Comparison of ENCODE assay signal across 8 mouse cellular contexts in the genomic region with DNA sequence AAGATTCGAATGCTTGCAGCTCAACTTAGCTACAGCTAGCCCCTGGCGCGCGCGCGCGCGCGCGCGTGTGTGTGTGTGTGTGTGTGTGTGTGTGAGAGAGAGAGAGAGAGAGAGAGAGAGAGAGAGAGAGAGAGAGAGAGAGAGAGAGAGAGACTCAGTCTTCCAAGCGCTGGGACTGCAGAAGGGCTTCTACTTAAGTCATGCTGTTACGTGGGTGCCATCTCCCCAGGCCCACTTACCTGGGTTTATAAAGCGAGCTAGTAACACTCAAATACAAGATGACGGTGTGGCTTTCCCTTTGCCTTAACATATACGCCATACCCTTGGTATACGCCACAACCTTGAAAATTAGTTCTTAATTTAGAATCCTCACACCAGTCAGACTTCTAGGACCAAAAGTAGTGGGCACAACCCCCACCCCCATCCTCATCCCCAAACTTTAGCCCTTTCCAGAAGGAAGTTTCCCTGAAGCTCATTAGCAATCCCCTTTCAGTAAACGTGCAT. TPM values are rescaled to one million over a fixed set of nuclear protein-coding genes. Genes with fewer than 3 reads are reported as not detected.
DNase-seq lines count a peak whose midpoint lies in the region; ATAC-seq and TF ChIP-seq lines count a peak whose summit lies in the region.

No protein-coding gene starts in this region.

- no peaks in the 10 kb centered on the region for H3K9me3 ChIP-seq in embryonic facial prominence, embryonic 11.5 days (replicated peaks; ENCODE audit: control insufficient read depth, low read length)
- H3K9me3 ChIP-seq in intestine, embryonic 14.5 days (ENCODE audit: control insufficient read depth, low read length) = no peaks in the 10 kb centered on the region
- H3K9me3 ChIP-seq in neural tube, embryonic 13.5 days = no peaks in the 10 kb centered on the region

- H3K27ac ChIP-seq in embryonic facial prominence, embryonic 11.5 days (replicated peaks; ENCODE audit: low read depth, low read length) = peak overlapping the region; percentile 86
- H3K27ac ChIP-seq in intestine, embryonic 14.5 days (ENCODE audit: low read depth) = peak overlapping the region; percentile 91
- peak overlapping the region; percentile 95 for H3K27ac ChIP-seq in neural tube, embryonic 13.5 days (replicated peaks)

- ATAC-seq in embryonic facial prominence, embryonic 11.5 days (replicated peaks; ENCODE audit: insufficient number of reproducible peaks, low FRiP score, low TSS enrichment, low read depth) = no peak
- ATAC-seq in intestine, embryonic 14.5 days (replicated peaks; ENCODE audit: low FRiP score, low TSS enrichment, low read depth) = no peak
- peak; percentile 30 for ATAC-seq in neural tube, embryonic 13.5 days (ENCODE audit: low read depth)
- ATAC-seq in granulocyte monocyte progenitor cell, adult 5-6 weeks (replicated peaks; ENCODE audit: poor library complexity, severe bottlenecking) = no peak
- no peak for ATAC-seq in cerebellum, adult (ENCODE audit: insufficient number of reproducible peaks, low FRiP score, low TSS enrichment)

- no peak for TF ChIP-seq CTCF in lung, adult 2 months (IDR thresholded peaks at IDR 0.05; ENCODE audit: insufficient read depth, low read length)

- no peak for TF ChIP-seq POLR2A in lung, adult 2 months (IDR thresholded peaks at IDR 0.05; ENCODE audit: borderline replicate concordance, extremely low read depth, low read depth, low read length)

- H3K4me3 ChIP-seq in lung, adult 2 months (replicated peaks; ENCODE audit: extremely low read depth, low read depth, low read length) = peak overlapping the region; percentile 76
- peak overlapping the region; percentile 42 for H3K4me3 ChIP-seq in embryonic facial prominence, embryonic 11.5 days (ENCODE audit: low read depth, low read length)
- peak overlapping the region; percentile 57 for H3K4me3 ChIP-seq in intestine, embryonic 14.5 days (ENCODE audit: low read depth, low read length)
- peak overlapping the region; percentile 62 for H3K4me3 ChIP-seq in neural tube, embryonic 13.5 days

- no peaks in the 10 kb centered on the region for H3K36me3 ChIP-seq in embryonic facial prominence, embryonic 11.5 days (replicated peaks; ENCODE audit: control insufficient read depth, insufficient read depth, low read depth, low read length)
- H3K36me3 ChIP-seq in intestine, embryonic 14.5 days (ENCODE audit: control insufficient read depth, insufficient read depth, low read length) = no peaks in the 10 kb centered on the region
- no peaks in the 10 kb centered on the region for H3K36me3 ChIP-seq in neural tube, embryonic 13.5 days

- no peak for DNase-seq in lung, adult 2 months
- no peak for DNase-seq in lung, adult 18-20 months
- no peak for DNase-seq in embryonic facial prominence, embryonic 11.5 days (ENCODE audit: low spot score)
- DNase-seq in intestine, embryonic 14.5 days (ENCODE audit: low spot score) = no peak
- DNase-seq in left cerebral cortex, postnatal 10 days (ENCODE audit: extremely low spot score in 1 of 2, low spot score in 2 of 2) = no peak

- peak overlapping the region; percentile 78 for H3K4me2 ChIP-seq in embryonic facial prominence, embryonic 11.5 days (ENCODE audit: low read depth, low read length)
- H3K4me2 ChIP-seq in intestine, embryonic 14.5 days (ENCODE audit: low read length) = peak overlapping the region; percentile 77
- peak overlapping the region; percentile 80 for H3K4me2 ChIP-seq in neural tube, embryonic 13.5 days

- no peaks in the 10 kb centered on the region for H3K27me3 ChIP-seq in embryonic facial prominence, embryonic 11.5 days (ENCODE audit: control insufficient read depth, insufficient read depth, low read length)
- no peaks in the 10 kb centered on the region for H3K27me3 ChIP-seq in intestine, embryonic 14.5 days (replicated peaks; ENCODE audit: control insufficient read depth, insufficient read depth, low read length)
- H3K27me3 ChIP-seq in neural tube, embryonic 13.5 days = no peaks in the 10 kb centered on the region

- peak overlapping the region; percentile 75 for H3K9ac ChIP-seq in embryonic facial prominence, embryonic 11.5 days (replicated peaks; ENCODE audit: low read length)
- peak overlapping the region; percentile 58 for H3K9ac ChIP-seq in intestine, embryonic 14.5 days (ENCODE audit: low read length)
- peak overlapping the region; percentile 80 for H3K9ac ChIP-seq in neural tube, embryonic 13.5 days

- WGBS in lung, adult 2 months = 15% methylated on average over 18 of the region's 18 CpGs
- 11% methylated on average over 18 of the region's 18 CpGs for WGBS in embryonic facial prominence, embryonic 11.5 days
- 9% methylated on average over 18 of the region's 18 CpGs for WGBS in intestine, embryonic 14.5 days
- WGBS in neural tube, embryonic 13.5 days = 11% methylated on average over 18 of the region's 18 CpGs

- intact Hi-C loops in left cerebral cortex, postnatal 10 days (cut with DNase I) = loop anchor here (2.0 kb wide), 1 partner anchor 27 kb away; no protein-coding TSS in a partner anchor

- H3K4me1 ChIP-seq in lung, adult 2 months (ENCODE audit: control insufficient read depth, insufficient read depth, low read length) = no peaks in the 10 kb centered on the region
- H3K4me1 ChIP-seq in embryonic facial prominence, embryonic 11.5 days (ENCODE audit: control insufficient read depth, insufficient read depth, low read length) = no peaks in the 10 kb centered on the region
- peaks cover 10% of the 10 kb centered on the region; the same call in 1 of the 2 replicates for H3K4me1 ChIP-seq in intestine, embryonic 14.5 days (replicated peaks; ENCODE audit: control insufficient read depth, insufficient read depth, low read length)
- H3K4me1 ChIP-seq in neural tube, embryonic 13.5 days (replicated peaks) = peaks cover 25% of the 10 kb centered on the region

RNA-seq across cellular contexts. Expression of gene Scd2, which starts 25.9 kb away (rescaled TPM):
- 289 and 384 TPM in 2 replicates for polyA plus RNA-seq in lung, adult 2 months (2012; rRNA removed)
- polyA plus RNA-seq in embryonic facial prominence, embryonic 11.5 days (2014; fragmentation: Nextera tagmentation; extraction: Ambion mirVana) = 298 and 305 TPM in 2 replicates
- 341 and 386 TPM in 2 replicates for polyA plus RNA-seq in intestine, embryonic 14.5 days (2014; fragmentation: Nextera tagmentation; extraction: Ambion mirVana)
- polyA plus RNA-seq in neural tube, embryonic 13.5 days (2015; fragmentation: Nextera tagmentation; extraction: Ambion mirVana) = 255 and 272 TPM in 2 replicates
- total RNA-seq in granulocyte monocyte progenitor cell, adult 5-6 weeks (2014; fragmentation: Nextera tagmentation) = 91.6 and 93.4 TPM in 2 replicates
- 108 and 109 TPM in 2 replicates for total RNA-seq in granulocyte monocyte progenitor cell, adult 5-6 weeks (2017)
- 100 to 1,000 TPM; 603 to 619 TPM for total RNA-seq in left cerebral cortex, postnatal 10 days (2021)
